Mouse (Mus musculus) intestine, embryonic 16.5 days (tissue): Measurements from ENCODE around the gene Adamts4. TPM values are rescaled to one million over a fixed set of nuclear protein-coding genes. Genes with fewer than 3 reads are reported as not detected.

Experiments
- ATAC-seq: fragments of 200-750 bp; cut with Nextera tagmentation; 2 replicates; pipeline ENCODE4 v1.8.0; 2017; ENCODE audit warnings: moderate TSS enrichment, moderate library complexity
- H3K27ac ChIP-seq: fragments of 300-500 bp; sonication (generic); 2 replicates; pipeline ENCODE4 v1.5.1; 2014; ENCODE audit warnings: mild to moderate bottlenecking, low read length
- H3K27me3 ChIP-seq: fragments of 300-500 bp; sonication (generic); replicated peaks from 2 replicates; pipeline ENCODE4 v1.6.1; 2014; ENCODE audit warnings: low read length, control low read depth, mixed read lengths; ENCODE audit not compliant: control insufficient read depth, insufficient read depth
- H3K36me3 ChIP-seq: fragments of 300-500 bp; sonication (generic); 2 replicates; pipeline ENCODE4 v1.6.1; 2014; ENCODE audit warnings: low read length, control low read depth; ENCODE audit not compliant: control insufficient read depth, insufficient read depth
- H3K4me1 ChIP-seq: fragments of 300-500 bp; sonication (generic); 2 replicates; pipeline ENCODE4 v1.6.1; 2014; ENCODE audit warnings: low read length, control low read depth, mixed read lengths; ENCODE audit not compliant: control insufficient read depth, insufficient read depth
- H3K4me2 ChIP-seq: fragments of 300-500 bp; sonication (generic); 2 replicates; pipeline ENCODE4 v1.6.1; 2014; ENCODE audit warnings: low read depth, low read length, control low read depth
- H3K4me3 ChIP-seq: fragments of 300-500 bp; sonication (generic); 2 replicates; pipeline ENCODE4 v1.5.1; 2014; ENCODE audit warnings: mild to moderate bottlenecking, low read length
- H3K9ac ChIP-seq: fragments of 300-500 bp; sonication (generic); 2 replicates; pipeline ENCODE4 v1.6.1; 2014; ENCODE audit warnings: low read depth, low read length
- H3K9me3 ChIP-seq: fragments of 300-500 bp; sonication (generic); 2 replicates; pipeline ENCODE4 v1.6.1; 2016; ENCODE audit warnings: low read length, control low read depth; ENCODE audit not compliant: control insufficient read depth
- WGBS: fragments of 180-500 bp; shearing (Covaris S2); extraction: QIAGEN DNeasy Blood & Tissue Kit; methylation state at CpG from one replicate; pipeline ENCODE4 v1.1.7; 2014; 5-methylcytosine and 5-hydroxymethylcytosine counted together
- polyA plus RNA-seq: library from polyadenylated mRNA; unstranded; fragments of >200 nt; fragmentation: Nextera tagmentation; extraction: Ambion mirVana; gene quantifications from 2 replicates; pipeline ENCODE4 v1.2.1, GENCODE M21; 2015

Gene Adamts4
- polyA plus RNA-seq: 6.3 and 7.0 TPM in 2 replicates

GRCm38 (mm10) chr1:171249913-171250600, at the start of gene Adamts4:
Adamts4 (plus strand) TSS chr1:171250421.
- 12% methylated on average over 5 of the region's 5 CpGs for WGBS
- Histone ChIP-seq H3K27me3 (no peaks in the 10 kb centered on the region; the same call in 1 of the 2 replicates), H3K4me3 (peak within 1 kb of the TSS; percentile 40), H3K36me3 (no peaks in the 10 kb centered on the region), H3K9ac (peak within 1 kb of the TSS; percentile 46), H3K4me1 (peaks cover 46% of the 10 kb centered on the region), H3K27ac (peak within 1 kb of the TSS; percentile 75), H3K4me2 (peak within 1 kb of the TSS; percentile 49), H3K9me3 (no peaks in the 10 kb centered on the region)
- ATAC-seq: no peak

GRCm38 (mm10) chr1:171200769-171201168, 49.5 kb upstream of the Adamts4 start:
- WGBS: 94% methylated on average over 1 of the region's 1 CpGs
- Histone ChIP-seq H3K27me3 (0 out of 2 replicates have a peak, but pooled peaks cover 3% of the 10 kb centered on the region), H3K4me3 (no peak overlapping the region), H3K27ac (no peak overlapping the region), H3K4me1 (peaks cover 5% of the 10 kb centered on the region), H3K36me3 (no peaks in the 10 kb centered on the region), H3K9ac (no peak overlapping the region), H3K9me3 (no peaks in the 10 kb centered on the region), H3K4me2 (no peak overlapping the region)
- no peak for ATAC-seq

- no peaks in the 10 kb centered on the region for H3K36me3 ChIP-seq
- 57% methylated on average over 10 of the region's 11 CpGs for WGBS
- H3K4me2 ChIP-seq: peak overlapping the region; percentile 17; the same call in 1 of the 2 replicates
- H3K27me3 ChIP-seq: no peaks in the 10 kb centered on the region; the same call in 1 of the 2 replicates
- no peak overlapping the region for H3K27ac ChIP-seq
- no peaks in the 10 kb centered on the region for H3K9me3 ChIP-seq
- no peak overlapping the region for H3K9ac ChIP-seq
- ATAC-seq: peak; percentile 50; the same call in 1 of the 2 replicates
- no peaks in the 10 kb centered on the region for H3K4me1 ChIP-seq
- no peak overlapping the region for H3K4me3 ChIP-seq
Measured at GRCm38 (mm10) chr1:171203471-171204248, 46.6 kb upstream of the Adamts4 start.

- peak; percentile 84 for ATAC-seq
- H3K27me3 ChIP-seq: no peaks in the 10 kb centered on the region; the same call in 1 of the 2 replicates
- H3K4me3 ChIP-seq: no peak overlapping the region
- no peaks in the 10 kb centered on the region for H3K4me1 ChIP-seq
- H3K9me3 ChIP-seq: no peaks in the 10 kb centered on the region
- 57% methylated on average over 7 of the region's 7 CpGs for WGBS
- no peak overlapping the region for H3K27ac ChIP-seq
- no peaks in the 10 kb centered on the region for H3K36me3 ChIP-seq
- H3K4me2 ChIP-seq: peak overlapping the region; percentile 17; the same call in 1 of the 2 replicates
- no peak overlapping the region for H3K9ac ChIP-seq
Measured at GRCm38 (mm10) chr1:171204249-171204644, 46.0 kb upstream of the Adamts4 start.

- Histone ChIP-seq H3K9ac (no peak overlapping the region), H3K4me2 (no peak overlapping the region), H3K27me3 (no peaks in the 10 kb centered on the region; the same call in 1 of the 2 replicates), H3K27ac (no peak overlapping the region), H3K4me3 (no peak overlapping the region), H3K4me1 (no peaks in the 10 kb centered on the region), H3K9me3 (no peaks in the 10 kb centered on the region), H3K36me3 (no peaks in the 10 kb centered on the region)
- no peak for ATAC-seq
- 78% methylated on average over 6 of the region's 6 CpGs for WGBS
Measured at GRCm38 (mm10) chr1:171205704-171206493, 44.3 kb upstream of the Adamts4 start.

- ATAC-seq: no peak
- H3K36me3 ChIP-seq: no peaks in the 10 kb centered on the region
- H3K4me3 ChIP-seq: no peak overlapping the region
- H3K27ac ChIP-seq: no peak overlapping the region
- 25% methylated on average over 4 of the region's 4 CpGs for WGBS
- no peak overlapping the region for H3K9ac ChIP-seq
- no peaks in the 10 kb centered on the region for H3K4me1 ChIP-seq
- H3K9me3 ChIP-seq: no peaks in the 10 kb centered on the region
- no peak overlapping the region for H3K4me2 ChIP-seq
- no peaks in the 10 kb centered on the region; the same call in 1 of the 2 replicates for H3K27me3 ChIP-seq
Measured at GRCm38 (mm10) chr1:171209409-171209808, 40.8 kb upstream of the Adamts4 start.

- no peak overlapping the region for H3K9ac ChIP-seq
- no peak for ATAC-seq
- H3K36me3 ChIP-seq: no peaks in the 10 kb centered on the region
- H3K4me1 ChIP-seq: 0 out of 2 replicates have a peak, but pooled peaks cover 6% of the 10 kb centered on the region
- H3K27ac ChIP-seq: no peak overlapping the region
- H3K9me3 ChIP-seq: no peaks in the 10 kb centered on the region
- 50% methylated on average over 3 of the region's 3 CpGs for WGBS
- H3K27me3 ChIP-seq: no peaks in the 10 kb centered on the region
- no peak overlapping the region for H3K4me2 ChIP-seq
- no peak overlapping the region for H3K4me3 ChIP-seq
Measured at GRCm38 (mm10) chr1:171212854-171213253, 37.4 kb upstream of the Adamts4 start.

- Histone ChIP-seq H3K9ac (peak within 1 kb of the TSS; percentile 56), H3K4me1 (0 out of 2 replicates have a peak, but pooled peaks cover 6% of the 10 kb centered on the region), H3K4me3 (peak within 1 kb of the TSS; percentile 39), H3K4me2 (peak within 1 kb of the TSS; percentile 34), H3K36me3 (0 out of 2 replicates have a peak, but pooled peaks cover 2% of the 10 kb centered on the region), H3K9me3 (no peaks in the 10 kb centered on the region), H3K27ac (peak within 1 kb of the TSS; percentile 81), H3K27me3 (no peaks in the 10 kb centered on the region)
- 62% methylated on average over 10 of the region's 10 CpGs for WGBS
- peak; percentile 97 for ATAC-seq
Measured at GRCm38 (mm10) chr1:171213801-171214496, 36.3 kb upstream of the Adamts4 start, which contains the start of gene Nr1i3. Nr1i3 (plus strand) TSS chr1:171213970.
